Mouse (Mus musculus) neutrophil, adult 5-6 weeks (primary cell): ENCODE measurements around the gene Gdpd3. TPM values are rescaled to one million over a fixed set of nuclear protein-coding genes. Genes with fewer than 3 reads are reported as not detected.
A peak's percentile ranks its signal among the peaks of the same experiment; 100 is the strongest.
"Not testable (repeated sequence)": the region's sequence is repeated elsewhere in the genome, so short reads cannot be mapped to it uniquely, and the experiment has no call there.

ENCODE experiments used
- ATAC-seq: fragments of 151-379, 151-347 bp; 2 replicates; pipeline ENCODE4 v1.8.0; 2017; ENCODE audit warnings: mild to moderate bottlenecking, moderate TSS enrichment; ENCODE audit not compliant: insufficient number of reproducible peaks, poor library complexity, low FRiP score, severe bottlenecking; ENCODE audit errors: extremely low read depth
- total RNA-seq: library from RNA; stranded (forward); fragments of 200-1000 nt; gene quantifications from 2 replicates; pipeline ENCODE4 v1.2.3, GENCODE M21; 2017

Gene Gdpd3
- total RNA-seq, result 25.8 and 26.5 TPM in 2 replicates

DNA sequence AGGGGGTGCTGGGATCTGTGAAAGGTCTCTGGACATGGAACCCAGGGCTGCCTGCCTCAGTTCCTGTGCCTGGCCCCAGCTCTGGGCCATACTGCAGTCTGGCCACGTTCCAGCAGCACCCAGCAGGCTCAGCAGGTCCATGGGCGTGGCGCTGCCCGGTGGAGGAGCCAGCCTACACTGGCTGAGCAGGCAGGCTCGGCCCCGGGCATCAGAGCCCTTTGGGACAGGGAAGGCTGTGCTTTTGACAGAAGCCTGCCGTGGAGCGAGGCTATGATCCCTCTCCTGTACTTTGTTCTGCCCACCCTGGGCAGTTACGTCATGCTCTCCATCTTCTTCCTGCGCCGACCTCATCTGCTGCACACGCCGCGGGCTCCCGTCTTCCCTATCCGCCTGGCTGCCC, at the start of gene Gdpd3:
TSS of gene Gdpd3 (plus strand) at position 134 of the 400 bp plus-strand sequence.
- ATAC-seq, result no peak

DNA sequence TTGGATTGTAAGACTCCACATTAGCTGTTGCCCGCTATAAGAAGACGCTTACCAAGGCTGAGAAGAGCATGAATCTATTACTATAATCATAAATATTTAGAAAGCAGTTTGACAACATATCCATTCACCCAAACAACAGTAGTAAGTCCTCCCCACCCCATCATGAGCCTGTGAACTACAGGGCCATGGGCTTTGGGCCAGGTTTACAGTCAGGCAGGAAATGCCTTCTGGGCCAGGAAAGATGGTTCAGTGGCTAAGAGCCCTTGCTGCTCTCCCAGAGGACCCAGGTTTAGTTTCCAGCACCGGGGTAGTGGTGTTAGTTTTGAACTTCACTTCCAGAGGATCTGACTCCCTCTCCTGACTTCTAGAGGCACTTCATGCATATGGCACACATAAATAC, 48.6 kb upstream of the Gdpd3 start:
- no peak for ATAC-seq

DNA sequence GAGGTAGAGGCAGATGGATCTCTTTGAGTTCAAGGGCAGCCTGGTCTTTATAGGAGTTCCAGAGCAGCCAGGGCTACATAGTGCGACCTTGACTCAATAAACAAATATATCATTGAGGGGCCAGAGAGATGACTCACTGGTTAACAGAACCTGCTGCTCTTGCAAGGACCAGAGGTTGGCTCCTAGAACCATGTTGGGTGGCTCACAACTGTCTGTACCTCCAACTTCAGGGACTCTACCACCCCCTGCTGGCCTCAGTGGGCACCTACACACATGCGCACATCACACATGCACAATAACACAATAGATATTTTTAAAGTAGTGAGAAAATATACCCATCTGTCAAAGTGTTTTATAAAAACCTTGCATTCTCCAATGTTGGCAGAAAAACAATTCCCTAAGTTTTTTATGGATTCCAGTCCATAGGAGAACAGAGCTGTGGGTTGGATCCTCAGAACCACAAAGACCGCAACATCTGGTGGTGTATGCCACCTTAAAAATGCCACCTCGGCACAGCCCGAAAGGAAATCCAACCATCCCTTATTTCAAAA, 47.3 kb upstream of the Gdpd3 start:
- ATAC-seq, result peak; percentile 48; the same call in 1 of the 2 replicates

DNA sequence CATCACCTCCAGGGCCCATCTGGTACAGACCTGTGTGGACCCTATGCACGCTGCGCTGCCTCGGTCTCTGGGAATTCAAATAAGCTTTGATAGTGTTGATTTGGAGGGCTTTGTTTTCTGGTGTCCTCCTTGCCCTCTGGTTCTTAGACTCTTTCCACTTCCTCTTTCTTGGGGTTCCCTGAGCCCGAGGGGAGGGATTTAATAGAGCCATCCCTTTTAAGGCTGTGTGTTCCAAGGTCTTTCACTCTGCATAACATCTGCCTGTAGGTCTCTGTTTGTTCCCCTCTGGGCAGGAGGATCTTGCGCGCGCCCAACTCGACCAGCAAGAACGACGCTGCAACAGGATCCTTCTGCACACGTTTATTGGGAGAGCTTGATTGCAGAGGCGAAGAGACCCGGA, 44.5 kb upstream of the Gdpd3 start:
- 0 out of 2 replicates have a peak, but pooled peaks have one; percentile 16 for ATAC-seq

DNA sequence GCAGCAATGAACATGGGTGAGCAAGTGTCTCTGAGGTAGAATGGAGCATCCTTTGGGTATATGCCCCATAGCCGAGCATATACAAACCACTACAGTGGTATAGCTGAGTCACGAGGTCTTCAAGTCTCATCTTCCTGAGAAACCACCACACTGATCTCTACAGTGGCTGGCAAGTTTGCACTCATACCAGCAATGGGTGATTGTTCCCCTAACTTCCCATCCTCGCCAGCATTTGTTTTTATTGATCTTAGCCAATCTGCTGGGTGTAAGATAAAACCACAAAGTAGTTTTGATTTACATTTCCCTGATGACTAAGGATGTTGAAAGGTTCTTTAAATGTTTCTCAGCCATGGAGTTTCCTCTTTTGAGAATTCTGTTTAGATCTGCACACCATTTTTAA, 41.1 kb upstream of the Gdpd3 start:
- no peak for ATAC-seq

DNA sequence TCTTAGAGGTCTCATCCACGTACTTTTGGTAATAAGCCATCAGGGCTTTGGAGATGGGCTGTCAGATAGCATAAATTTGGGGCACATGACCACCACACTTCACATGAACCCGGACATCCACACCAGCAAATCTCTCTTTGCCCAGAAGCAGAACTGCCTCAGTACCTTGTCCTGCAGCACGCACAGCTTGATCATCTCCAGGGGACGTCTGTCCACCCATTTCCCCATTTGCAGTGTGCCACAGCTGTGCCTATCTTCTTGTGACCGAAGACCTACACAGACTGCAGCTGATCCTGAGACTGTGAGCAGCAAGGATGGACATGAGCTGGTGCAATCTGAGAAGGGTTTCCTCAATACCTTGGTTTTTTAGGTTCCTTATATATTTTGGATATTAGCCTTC, 40.5 kb upstream of the Gdpd3 start:
- 0 out of 2 replicates have a peak, but pooled peaks have one; percentile 9 for ATAC-seq

DNA sequence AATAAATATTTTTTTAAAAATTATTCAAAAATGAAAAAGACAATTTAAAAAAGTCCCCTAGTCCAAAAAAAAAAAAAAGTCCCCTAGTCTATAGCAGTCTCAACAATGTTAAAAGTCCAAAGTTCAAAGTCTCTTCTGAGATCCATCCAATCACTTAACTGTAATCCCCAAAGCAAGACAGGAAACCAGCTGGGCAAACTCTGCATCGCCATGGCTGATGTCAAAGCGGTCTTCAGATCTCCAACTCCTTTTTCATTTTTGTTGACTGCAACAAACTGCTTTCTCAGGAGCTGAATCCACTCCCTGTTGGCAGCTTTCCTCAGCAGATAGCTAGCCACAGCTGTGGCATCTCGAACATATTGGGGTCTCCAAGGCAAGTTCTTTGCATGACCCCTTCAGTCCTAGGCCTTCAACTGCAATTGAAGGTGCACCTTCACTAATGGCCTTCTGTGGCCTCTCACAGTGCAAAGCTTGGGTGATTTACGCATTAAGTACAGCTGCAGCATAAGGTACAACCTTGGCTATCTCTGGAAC, 35.8 kb upstream of the Gdpd3 start:
- not testable (repeated sequence) for ATAC-seq

DNA sequence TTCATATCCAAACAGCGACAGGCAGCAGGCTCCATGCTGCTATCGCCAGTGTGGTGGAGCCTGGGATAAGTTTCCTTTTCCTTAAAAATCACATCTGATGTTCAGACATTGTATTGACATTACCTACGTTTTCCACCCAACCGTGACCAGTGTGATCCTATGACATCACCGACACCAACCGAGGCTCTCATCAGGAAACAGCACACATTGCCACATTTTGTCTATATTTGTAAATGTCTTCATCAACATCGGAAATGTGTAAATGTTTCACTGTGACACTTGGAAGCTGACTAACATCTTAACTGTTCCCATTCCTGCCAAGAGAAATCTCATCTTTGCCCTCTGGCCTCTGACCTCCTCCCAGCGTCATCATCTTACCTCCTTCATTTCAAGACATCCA, 30.0 kb upstream of the Gdpd3 start:
- 0 out of 2 replicates have a peak, but pooled peaks have one; percentile 19 for ATAC-seq

DNA sequence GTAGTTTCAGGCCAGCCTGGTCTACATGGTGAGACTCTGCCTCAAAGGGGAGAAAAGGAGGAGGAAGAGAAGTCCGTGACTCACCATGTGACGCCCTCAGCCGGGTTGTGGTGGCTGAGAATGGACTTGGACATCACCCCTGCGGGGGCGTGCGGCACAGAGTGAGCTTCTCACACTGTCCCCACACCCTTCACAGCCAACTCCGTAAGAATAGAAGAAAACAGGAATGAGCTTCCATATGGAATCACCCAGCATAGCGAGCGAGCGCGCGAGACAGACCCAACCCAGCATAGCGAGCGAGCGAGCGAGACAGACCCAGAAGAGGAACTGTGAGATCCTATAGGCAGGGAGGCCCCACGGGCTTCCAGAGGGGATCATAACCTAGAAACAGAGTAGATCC, 26.6 kb upstream of the Gdpd3 start:
- ATAC-seq, result no peak

DNA sequence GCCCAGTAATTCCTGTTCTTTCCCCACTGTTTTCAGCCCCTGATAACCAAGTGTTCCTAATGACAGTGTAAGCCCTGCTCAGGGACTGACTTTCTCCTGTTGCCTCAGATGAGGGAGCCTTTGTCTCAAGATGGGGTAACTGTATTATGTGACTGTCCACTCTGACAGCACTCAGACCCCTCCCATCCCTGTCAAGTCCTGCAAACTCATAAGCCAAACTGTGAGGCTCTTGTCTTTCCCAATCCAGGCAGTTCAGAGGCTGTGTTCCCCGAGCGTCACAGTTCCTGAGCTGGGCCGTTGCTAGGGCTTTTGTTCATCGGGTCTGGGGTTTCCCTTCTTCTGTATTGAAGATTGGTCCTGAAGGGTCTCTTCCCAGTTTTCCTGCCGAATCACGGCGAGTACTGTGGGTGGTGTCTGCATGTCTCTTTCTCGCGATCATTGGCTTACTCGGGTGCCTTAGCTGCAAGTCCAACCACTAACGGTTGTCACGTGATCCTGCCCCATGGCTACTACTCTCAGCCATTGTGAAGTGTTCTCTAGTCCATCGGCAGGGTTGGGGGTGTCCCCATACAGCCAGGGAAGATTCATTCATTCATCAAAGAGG, 25.9 kb upstream of the Gdpd3 start:
- ATAC-seq, result no peak

DNA sequence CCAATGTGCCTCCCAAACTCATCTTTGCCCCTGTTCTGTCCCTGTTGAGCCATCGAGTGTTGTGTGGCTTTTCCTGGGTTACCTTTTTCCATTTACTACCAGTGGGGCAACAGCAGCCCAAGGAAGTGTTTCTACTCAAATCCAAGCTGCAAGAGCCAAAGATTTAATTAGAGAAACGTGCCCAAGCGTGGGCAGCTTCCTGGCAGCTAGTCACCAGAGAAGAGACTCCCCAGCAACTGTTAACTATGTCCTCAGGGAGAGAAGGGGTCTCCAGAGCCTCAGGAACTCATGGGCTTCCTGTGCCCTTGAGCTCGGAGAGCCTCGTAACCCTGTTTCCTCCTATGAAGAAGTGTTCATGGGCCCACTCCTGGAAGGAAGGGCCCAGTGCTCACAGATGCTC, 25.2 kb upstream of the Gdpd3 start:
- ATAC-seq, result no peak

DNA sequence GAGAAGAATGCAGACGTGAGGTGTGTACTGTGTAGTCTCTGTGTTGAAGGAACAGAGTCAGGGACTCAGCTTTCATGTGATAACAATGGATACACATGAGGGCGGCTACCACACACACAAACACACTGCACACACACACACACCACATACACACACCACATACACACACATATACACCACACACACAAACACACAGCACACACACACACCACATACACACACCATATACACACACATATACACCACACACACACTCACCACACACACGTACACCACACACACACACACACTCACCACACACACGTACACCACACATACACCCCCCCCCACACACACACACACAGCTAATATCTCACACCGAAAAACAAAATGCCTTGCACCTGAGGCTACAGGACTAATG, 24.7 kb upstream of the Gdpd3 start:
- ATAC-seq, result no peak

DNA sequence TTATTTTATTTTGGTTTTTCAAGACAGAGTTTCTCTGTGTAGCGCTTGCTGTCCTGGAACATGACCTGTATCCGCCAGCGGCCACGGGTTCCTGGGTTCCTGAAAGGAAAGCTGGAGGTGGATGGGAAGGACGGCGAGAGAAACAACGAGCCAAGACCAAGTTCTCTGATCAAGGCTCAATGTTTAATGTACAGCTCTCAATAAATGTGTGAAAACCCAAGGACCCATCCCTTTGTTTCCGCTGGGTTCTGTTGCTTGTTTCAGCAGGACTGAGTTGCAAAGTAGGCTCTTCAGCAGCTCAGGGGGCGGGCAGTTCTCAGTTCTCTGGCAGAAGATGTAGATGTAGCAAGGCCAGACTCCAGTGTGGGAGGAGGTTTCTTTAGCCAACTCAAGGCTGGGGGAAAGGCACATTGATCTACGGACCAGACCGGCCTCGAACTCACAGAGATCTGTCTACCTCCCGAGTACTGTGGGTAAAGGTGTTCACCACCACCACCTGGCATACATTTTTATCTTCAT, 24.1 kb upstream of the Gdpd3 start:
- no peak for ATAC-seq

DNA sequence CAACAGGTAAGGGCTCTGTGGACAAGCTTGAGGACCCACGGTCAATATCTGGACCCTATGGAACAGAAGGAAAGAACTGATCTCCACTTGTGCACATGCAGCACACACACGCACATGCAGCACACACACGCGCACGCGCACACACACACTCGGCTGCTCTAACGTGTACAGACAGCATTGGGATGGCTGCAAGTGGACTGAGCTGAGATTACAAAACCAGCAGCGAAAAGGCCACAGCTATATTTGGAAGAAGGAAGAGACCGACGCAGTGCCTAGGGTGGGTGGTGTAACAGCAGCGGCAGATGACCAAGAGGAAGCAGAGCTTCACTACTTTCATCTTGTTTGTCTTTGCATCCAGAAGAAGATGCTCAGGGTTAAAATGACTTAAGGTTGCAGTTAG, 20.1 kb upstream of the Gdpd3 start:
- ATAC-seq, result peak; percentile 77

DNA sequence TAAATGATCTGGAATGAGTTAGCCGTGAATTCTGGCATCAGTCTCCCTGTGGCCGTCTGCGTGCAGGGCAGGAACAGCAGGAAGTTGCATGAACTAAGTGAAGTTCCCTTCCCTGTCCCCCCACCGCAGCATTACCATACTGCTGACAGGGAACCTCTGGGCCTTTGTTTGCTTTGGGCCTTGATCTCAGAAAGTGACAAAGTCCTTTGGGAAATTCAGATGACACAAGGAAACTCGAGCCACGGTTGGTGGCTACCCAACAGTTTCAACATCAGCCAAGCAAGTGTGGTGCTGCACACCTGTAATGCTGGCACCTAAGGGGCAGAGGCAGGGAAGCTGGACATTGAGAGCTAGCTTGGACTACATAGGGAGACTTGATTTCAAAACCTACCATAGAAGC, 19.3 kb upstream of the Gdpd3 start:
- ATAC-seq, result peak; percentile 39; the same call in 1 of the 2 replicates

DNA sequence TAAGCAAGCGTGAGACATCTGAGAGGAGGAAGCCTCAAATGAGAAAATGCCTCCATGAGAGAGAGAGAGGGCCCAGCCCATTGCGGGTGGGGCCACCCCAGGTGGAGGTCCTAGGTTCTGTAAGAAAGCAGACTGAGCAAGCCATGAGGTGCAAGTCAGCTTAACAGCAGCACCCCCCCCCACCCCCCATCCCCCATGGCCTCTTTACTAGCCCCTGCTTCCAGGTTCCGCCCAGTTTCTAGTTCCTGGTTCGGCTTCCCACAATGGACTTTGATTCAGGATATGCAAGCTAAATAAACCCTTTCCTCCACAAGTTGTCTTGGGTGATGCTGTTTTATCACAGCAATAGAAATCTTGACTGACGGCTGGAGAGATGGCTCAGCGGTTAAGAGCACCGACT, 17.3 kb upstream of the Gdpd3 start:
- no peak for ATAC-seq

DNA sequence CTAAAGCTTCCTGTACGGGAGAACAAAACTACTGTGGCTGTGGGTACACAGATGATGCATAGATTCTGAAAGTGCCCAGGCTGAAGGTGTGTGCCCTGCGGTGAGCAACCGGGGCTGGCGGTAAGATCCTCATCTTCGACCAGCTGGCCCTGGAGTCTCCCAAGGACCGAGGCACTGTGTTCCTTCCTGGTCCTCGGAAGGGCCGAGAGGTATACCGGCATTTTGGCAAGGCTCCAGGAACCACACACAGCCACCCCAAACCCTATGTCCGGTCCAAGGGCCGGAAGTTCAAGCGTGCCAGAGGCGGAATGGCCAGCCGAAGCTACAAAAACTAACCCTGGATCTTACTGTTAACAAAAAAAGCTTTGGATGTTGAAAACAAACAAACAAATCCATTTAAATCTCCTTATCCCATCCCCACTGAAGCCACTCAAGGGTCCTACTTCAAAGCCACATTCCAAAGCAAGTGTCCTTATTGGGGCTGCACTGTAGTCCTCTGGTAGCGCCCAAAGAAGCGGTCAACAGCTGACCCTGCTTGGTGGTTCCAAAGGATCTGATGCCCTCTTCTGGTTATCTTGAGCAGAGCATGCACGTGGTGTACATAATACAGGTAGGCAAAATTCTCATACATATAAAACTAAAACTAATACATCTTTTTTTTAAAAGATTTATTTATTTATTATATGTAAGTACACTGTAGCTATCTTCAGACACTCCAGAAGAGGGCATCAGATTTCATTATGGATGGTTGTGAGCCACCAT, 16.4 kb upstream of the Gdpd3 start:
- ATAC-seq, result no peak

DNA sequence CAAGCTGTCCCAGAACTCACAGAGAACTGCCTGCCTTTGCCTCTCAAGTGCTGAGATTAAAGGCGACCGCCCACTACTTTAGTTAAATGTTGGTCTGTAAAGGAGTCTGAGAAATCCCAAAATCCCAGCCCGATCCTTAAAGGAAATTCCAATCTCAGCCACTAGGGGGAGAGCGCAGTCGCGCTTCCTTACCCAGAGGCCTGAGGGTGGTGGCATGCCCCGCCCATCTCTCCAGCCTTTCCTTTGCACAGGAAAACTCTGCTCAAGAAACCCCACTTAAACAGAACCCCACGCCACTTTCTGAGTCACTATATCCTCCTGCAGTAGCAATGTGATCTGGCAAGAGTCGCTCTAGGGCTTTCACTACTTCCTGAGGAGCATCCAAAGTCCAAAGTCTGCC, 11.3 kb upstream of the Gdpd3 start:
- ATAC-seq, result peak; percentile 43; the same call in 1 of the 2 replicates

DNA sequence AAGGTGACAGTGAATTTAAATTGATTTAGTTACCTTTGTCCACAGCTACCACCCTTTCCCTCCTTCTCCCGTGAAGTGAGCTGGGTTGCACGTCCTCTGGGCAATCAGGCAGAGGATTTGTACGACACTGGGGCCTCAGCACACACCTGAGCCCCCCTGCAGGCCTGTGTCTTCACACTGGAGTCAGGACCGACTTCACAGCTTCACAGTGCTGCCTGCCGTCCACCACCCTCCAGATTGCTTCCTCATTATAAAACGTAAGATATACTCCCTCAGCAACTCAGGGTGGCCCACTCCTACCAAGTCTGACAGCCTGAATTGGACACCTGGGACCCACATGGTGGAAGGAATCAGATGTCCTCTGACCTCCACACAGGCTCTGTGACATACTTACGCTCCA, 7.6 kb upstream of the Gdpd3 start:
- no peak for ATAC-seq
